Mouse (Mus musculus) layer of hippocampus, adult 8-10 months (tissue): ENCODE results near the gene Rerg. TPM values are rescaled to one million over a fixed set of nuclear protein-coding genes. Genes with fewer than 3 reads are reported as not detected.
A peak's percentile ranks its signal among the peaks of the same experiment; 100 is the strongest.
"Not testable (repeated sequence)": the region's sequence is repeated elsewhere in the genome, so short reads cannot be mapped to it uniquely, and the experiment has no call there.

ENCODE experiments used
- DNase-seq, 2 experiments: peaks; one replicate each; pipeline ENCODE4 v3.0.0; 2022; ENCODE audit warnings: low spot score in 2 of 2
- total RNA-seq, 4 experiments: library from RNA; stranded (reverse); gene quantifications; 2 replicates each; pipeline ENCODE4 v1.2.4; 2022

The Rerg gene
- total RNA-seq, 4 experiments from 2014 or later, result 25.9 to 42.3 (median 30.9) TPM

DNA sequence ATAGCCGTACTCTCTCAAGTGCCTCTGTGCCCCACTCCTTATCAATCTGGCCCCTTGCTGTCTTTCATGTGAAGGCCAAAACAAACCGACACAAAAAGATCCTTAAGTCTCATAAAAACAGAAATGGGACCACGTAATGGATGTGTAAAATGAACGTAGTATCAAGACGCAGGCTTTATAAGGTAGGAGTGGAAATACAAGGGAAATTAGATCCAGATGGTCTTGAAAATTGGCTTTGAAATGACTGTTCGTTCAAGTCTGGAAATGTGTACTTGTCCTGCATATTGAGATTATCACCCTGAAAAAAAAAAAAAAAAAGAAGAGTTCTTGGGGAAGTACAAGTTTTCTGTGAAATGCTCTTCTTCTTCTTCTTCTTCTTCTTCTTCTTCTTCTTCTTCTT lies 90.6 kb downstream of the Rerg start:
- DNase-seq, result no peak

DNA sequence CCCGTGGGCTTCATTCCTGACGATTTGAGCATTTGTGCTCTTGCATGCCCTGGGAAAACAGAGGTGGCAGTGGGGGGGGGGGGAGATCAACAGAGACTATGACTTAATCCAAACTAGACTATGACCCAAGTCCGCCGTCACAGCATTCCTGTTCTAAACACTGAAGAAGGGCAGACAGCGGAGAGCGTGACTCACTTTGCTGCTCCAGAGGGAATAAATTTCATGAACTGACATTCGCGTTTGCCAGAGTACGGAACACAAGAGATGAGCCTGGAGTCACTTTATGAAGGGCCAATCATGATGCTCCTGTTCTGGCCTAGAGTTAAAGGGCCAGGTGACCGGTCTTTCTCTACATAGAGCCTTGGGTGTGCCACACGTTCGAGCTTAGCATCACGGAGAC lies 93.6 kb downstream of the Rerg start:
- DNase-seq, result no peak

DNA sequence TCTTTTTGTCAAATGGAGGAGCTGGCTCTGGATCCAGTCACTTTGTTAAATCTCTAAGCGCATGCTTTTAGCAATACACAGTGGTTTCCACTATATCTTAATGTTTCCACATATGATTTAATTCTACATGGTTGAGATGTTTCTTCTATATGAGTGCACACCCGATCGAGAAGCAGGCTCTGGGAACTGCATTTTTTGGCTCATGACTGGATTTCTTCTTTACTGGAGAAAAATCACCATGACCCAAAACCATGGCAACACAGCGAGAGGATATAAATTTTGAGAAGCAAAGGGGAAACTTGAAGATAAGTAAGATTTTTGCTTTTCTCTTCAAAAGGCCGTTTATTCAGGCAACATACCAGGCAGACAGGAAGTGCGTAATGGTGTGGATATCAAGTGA lies 94.1 kb downstream of the Rerg start:
- DNase-seq, result no peak

DNA sequence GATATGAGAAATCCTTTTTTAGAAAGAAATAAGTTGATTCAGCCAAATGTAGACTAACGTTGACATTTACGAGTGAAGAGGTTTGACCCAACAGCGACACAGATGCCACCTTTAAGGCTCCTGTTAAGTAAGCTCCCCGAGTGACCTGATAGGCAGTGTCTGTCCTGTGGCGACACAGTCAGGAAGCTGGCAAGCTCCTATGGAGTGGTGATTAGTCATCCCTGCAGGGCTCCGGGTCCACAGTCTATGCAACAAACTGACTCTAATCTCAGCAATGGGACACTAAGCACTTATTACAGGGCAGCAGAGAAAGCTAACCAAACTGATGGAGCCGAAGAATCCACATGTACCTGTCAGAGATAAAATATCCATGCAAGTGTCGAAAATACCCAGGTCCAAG lies 98.0 kb downstream of the Rerg start:
- no peak for DNase-seq

DNA sequence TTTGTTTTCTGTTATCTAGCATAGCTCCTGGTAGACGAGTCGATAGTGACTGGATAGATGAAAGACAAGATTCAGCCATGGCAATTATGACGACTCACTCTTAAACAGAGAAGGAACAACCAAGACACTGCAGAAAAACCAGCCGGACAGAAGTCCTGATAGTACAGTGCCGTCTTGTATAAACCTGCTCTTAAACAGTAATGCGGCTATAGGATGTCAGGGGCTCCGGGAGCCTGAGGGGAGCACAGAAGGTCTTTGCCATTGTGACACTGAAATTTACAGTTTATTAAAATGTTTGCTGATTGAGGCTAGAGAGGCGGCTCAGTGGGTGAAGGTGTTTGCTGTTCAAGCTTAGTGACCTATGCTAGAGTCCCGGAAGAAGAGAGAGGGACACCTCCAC lies 98.8 kb downstream of the Rerg start:
- DNase-seq, result no peak

DNA sequence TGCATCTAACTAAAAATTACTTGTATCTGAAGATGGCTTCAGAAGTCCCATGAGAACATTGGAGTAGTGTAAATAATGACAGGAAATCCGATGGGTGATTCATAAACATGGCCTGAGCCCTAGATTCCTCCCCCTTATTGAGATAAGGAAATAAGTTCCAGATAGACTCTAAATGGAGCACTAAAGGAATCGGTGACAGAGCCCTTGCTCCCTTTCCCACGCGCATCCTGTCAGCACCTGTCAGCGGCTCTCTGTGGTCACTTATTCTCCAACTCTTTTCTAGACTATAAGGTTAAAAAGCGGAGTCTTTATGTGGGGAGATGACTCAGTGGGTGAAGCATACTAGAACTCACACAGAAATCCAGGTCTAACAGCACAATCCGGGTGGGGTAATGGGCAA lies 104.8 kb downstream of the Rerg start:
- DNase-seq, result no peak

DNA sequence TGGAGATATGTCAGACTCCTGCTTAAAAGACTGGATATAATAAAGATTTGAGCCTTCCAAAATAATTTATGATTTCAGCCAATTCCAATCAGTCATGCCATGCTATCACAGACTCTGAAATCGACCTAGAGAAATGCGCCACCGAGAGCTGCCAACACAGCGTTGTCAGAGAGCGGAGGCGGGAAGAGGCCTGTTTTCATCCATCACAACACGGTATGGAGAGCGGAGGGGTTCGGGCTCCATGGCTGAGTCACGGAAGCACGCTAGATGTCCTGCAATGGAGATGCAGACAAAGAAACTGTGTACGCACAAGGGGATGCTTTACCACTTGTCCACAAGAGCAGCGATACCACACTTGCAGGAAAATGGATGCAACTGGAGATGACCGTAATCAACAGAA lies 105.5 kb downstream of the Rerg start:
- DNase-seq, result peak; percentile 50 to 72

DNA sequence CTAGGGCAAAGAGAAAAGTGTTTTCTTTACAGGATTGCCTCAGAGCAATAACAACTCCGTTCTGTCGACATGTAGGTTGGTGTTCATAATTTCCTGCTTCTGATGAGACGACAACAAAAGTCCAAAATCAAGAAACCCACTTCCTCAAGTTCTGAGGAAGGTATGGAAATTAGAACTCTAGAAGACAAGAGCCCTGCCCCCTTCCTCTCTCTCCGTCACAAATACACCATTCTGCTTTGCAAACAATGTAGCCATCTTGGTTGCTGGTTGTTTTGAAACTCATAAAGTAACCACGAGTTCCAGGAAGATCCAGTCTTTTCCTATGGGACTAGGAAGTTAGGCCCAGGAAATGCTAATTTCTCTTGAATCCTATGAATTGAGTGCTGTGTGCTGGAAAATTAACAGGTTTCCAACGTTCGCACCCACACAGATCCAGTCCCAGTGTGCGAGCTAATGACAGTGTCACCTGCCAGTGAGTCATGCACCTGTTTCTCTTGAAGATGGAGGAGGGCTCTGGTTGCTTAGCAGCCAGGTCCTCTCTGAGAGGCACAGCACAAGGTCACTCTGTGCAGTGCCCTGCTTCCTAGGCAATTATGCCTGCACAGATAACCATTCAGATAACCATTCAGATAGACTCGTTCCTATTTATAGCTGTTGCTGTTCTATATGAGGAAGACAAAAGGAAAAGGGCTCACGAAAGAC lies 106.9 kb downstream of the Rerg start:
- no peak for DNase-seq

DNA sequence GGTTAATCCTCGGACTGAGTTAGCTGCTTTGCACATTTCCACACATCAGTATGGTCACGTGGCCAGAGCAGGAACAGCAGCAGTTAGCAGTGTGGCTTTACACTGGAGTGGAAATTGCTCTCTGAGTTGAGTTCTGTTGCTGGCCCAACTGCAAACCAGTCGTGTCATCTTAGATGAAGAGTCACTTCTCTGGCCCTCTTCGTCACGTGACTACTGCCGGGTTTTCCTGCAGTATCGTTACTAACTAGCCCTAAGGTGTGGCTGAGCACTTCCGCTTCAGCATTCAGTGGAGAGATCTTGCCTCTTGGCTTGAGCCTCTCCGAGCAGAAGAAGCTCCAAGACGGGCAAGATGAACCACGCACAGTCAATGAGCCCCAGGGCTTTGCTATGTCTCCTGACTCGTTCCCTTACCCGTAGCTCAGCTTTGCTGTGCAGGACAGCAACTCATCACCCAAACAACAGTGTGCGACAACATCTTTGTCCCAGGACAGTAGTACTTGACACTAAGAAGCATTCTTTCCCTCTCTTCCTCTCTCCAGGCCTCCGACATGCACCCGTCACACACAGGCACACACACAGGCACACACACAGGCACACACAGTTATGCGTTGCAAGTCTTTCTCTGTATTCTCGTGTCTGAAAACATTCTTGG lies 108.3 kb downstream of the Rerg start:
- no peak for DNase-seq

DNA sequence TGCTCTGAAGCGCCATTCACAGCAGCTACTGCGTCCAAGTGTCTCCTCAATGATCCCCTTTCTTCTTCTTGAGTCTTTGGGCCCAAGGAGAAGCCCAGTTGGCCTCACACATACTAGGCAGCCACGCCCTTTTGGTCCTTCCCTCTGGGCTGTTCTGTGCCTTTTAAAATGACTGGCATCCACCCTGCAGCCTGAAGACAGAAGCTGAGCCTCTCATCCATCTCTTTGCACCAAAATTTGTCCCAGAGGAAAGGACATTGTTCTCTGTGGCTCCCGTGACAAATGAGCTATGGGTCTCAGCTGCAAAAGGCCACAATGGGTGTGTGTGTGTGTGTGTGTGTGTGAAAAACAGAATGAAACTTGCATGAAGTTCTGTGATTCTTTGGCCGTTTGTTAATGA lies 109.7 kb downstream of the Rerg start:
- DNase-seq, result no peak

DNA sequence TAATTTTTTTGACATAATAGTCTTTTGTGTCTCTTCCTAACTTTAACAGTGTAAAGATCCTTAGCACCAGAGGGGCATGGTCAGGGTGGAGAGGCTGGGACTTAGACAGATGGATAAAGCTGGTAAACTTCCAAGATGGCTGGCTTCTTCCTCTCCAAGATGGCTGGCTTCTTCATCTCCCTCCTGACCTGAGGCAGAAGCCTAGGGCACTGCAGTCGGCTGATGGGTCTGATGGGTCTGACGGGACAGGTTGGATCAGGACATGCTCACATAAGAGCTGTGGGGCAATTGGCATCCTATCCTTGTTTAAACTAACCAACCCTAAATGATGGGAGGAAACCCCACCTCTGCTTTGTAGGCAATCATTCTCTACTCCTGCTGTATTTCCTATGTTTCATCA lies 112.0 kb downstream of the Rerg start:
- DNase-seq, result no peak

DNA sequence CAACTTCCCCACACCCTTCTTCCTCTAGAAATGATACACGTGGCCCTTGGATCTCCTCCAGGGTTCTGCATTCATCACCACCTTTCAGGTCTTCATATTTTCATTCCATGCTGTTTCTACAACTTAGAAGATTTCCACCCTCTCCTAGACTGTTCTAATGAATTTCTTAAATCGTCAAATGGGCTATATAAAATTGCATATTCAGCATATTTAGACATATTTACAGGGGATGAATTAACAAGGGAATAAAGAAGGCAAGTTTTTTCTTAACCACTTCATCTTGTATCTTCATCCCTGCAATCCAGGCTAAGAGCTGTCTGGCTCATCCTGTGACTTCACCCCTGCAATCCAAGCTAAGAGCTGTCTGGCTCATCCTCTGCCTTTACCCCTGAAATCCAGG lies 116.2 kb downstream of the Rerg start:
- no peak for DNase-seq

DNA sequence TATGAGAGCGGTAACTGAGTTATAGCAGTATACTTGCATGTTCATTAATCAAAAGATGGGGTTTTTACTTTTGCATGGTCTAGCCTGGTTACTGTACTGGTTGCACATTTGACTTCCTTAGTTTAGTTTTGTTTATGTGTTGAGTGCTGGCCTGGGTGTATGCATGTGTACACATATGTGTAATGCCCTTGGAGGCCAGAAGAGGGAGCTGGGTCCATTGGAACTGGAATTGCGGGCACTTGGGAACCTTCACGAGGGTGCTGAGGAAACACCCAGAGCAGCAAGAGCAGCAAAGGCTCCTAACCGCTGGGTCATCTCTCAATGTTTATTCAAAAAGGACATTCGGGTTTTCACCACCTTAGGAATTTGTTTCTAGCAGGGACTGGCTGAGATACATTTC lies 116.8 kb downstream of the Rerg start:
- no peak for DNase-seq

DNA sequence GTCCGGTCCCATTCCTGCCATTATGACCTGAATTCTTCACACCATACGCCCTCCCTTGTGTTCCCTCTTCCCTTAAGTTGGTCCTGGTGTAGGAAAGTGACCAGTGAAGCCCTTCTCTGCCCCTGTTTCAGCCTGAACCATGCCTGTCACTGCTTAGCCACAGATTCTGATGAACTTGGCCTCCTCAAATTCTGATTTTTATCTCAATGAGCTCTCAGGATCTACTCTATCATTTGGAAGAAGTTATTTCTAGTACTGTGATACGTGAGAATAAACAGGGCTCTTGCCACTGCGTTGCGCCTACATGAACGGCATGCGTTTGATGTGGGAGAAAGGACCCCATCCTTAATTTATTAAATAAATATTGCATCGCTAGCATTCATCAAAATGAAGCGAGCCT lies 117.3 kb downstream of the Rerg start:
- no peak for DNase-seq

DNA sequence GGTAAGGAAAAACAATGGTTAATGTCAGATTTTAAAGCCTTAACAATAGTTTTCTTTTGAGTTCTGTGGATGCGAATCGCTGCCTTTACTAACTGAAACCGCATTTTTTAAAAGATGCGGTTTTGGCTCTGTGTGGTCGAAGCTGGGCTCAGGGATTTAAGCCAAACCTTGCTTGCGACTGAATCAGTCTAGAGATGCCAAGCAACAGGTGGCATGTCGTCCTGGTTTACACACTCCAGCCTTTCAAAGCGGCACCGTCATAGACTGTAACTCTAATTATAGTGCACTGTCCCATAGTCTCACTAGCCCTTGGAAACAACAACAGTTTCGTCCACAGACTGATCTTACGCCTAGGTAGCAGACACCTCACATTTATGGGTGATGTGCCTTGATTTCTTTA lies 123.3 kb downstream of the Rerg start:
- DNase-seq, result no peak

DNA sequence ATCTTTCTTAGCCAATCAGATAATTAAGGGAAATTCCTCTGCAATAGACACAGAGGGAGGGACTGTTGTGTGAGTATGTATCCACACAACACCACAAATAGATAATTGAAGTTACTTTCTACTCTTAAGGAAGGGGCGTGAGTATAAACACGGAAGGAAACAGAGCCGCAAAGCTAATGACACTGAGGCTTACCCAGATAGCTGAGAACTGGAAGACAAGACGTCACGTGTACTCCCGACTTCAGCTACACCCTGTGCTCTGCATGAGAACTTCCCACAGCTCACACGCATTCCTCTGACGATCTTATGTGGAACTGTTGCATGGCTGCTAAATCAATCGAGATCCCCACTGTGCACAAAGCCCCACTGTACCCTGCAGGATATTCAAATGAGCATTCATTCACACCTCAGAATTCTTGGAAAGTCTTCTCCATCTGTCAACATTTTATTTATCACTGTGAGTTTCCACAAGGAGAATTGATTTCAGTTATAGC lies 125.2 kb downstream of the Rerg start:
- DNase-seq, result no peak

DNA sequence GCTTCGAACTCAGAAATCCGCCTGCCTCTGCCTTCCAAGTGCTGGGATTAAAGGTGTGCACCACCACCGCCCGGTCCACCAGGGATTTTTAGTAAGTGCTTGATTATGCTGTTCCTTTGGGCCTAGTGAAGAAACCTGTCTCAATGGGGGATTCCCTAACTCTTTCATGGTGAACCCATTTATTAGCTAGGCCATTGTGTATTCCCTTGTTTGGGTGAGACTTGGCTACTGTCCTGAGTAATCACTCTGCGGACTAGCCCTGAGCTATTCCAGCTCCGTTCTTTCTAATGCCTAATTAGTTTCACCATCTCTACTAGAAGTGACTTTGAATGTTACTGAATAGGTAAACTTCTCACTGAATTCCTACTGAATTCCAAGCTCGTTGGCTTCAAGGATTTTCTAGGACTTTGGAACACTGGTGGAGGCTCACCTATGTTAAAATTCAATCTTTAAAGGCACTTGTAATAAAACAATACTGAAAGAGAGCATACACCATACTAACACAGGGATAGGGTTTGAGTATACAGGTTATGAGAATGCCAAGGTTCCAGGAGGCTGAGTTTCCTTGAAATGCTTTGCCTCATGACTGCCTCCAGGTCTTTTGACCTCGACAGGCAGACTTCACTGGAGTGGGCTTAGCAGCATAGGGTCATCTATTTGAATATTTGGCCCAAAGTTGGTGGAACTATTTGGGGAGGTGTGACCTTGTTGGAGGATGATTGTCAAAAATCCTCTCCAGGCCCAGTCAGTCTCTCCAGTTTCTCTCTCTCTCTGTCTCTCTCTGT lies 134.5 kb downstream of the Rerg start:
- not testable (repeated sequence) for DNase-seq

DNA sequence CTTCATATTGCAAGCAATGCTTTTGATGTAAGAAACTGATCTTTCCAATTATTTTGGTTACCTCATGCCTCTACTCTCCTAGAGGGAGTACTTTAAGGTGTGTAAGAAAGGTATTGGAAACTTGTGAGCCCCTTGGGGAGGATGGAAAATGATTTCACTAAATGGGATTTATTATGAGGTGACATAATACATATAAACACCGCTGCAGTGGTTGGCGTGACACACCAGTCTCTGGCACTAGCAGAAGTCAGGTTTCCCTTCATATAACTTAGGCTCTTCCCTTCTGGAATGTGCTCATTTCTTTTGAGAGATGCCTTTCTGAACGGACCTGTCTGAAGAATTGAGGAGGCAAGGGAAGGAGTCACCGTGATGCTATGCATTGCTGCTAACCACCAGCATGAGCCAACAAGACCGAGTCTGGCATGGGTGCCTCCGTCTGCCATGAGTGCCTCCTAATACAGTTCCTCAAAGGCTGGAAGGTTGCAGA lies 139.6 kb downstream of the Rerg start:
- no peak for DNase-seq

DNA sequence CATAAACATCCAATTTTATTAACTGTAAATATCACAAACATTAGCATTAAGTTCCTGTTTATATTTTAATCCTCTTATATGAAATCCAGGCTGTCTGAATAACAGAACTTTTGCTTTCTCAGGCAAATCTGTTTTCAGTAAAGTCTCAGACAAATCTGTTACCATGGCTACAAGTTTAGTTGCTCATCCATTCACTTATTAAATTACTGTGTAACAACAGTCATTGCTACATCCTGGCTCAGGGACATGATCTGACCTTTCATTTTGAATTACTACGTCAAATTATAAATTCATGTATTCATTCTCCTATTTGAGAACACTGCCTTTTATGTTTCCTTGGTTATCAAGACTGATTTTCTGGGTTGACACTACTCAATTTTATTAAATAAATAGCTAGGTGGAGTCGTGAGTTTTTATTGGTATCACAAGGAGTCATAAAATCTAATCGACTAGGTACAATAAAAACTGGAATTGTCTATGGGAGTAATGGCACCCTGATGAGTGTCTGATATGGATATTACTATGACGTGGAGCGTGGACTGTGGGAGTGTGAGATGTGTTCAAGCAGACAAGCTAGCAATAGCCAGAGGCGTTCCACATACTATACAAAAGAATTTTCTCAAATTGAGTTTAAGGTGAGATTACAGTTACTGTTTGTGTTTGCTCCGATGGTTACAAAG lies 140.2 kb downstream of the Rerg start:
- DNase-seq, result no peak

DNA sequence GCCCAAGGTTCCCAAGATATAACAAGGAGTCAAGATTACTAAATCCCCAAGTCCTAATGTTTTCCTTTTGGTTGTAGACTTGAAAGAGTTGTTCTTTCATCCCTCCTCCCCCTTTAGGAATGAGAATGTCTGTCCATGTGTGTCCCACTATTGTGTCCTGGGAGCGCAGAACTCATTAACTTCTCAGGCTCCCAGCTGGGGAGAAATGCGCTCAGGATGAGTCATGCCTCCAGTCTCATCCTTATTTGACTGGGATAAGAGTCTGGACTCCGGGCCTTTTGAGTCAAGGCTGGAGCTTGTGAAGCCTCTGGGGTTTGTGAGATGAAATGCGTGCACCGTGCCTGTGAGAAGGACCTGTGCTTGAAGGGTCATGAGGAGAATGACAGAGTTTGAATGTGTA lies 144.8 kb downstream of the Rerg start:
- no peak for DNase-seq

DNA sequence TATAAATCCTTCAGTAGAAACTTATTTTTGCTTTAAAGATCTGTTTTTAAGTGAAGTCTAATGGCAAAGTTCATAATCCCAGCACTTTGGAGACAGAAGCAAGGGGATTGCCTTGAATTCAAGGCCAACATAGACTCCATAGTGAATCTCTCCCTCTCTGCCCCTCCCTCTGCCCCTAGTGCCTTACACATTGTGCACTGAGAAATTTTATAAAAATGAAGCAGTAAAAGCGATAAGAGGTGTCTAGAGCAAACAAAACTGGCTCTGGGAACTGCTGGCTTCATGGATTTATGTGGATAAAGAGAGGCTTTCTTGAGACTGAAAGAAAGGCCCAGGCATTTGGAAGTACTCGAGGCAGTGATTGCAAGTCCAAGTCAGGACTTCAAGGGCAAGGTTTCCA lies 145.8 kb downstream of the Rerg start:
- DNase-seq, result no peak
